Mouse (Mus musculus) ES-E14 (cell line): ENCODE results near the gene Mtss1l.

Source experiments
- CHD2 ChIP-seq: IDR thresholded peaks from 2 replicates; pipeline ENCODE4 v1.6.1; 2014; ENCODE audit warnings: mild to moderate bottlenecking, low read depth, low read length, inconsistent platforms
- HCFC1 ChIP-seq: IDR thresholded peaks from 2 replicates; pipeline ENCODE4 v1.6.1; 2012; ENCODE audit warnings: low read length, inconsistent platforms, borderline replicate concordance; ENCODE audit not compliant: insufficient read depth
- MAFK ChIP-seq: IDR thresholded peaks from 2 replicates; pipeline ENCODE4 v1.6.1; 2014; ENCODE audit warnings: mild to moderate bottlenecking, low read depth, low read length, inconsistent platforms; ENCODE audit not compliant: insufficient read depth
- ZC3H11A ChIP-seq: IDR thresholded peaks from 2 replicates; pipeline ENCODE4 v1.6.1; 2012; ENCODE audit warnings: low read depth, mild to moderate bottlenecking, inconsistent platforms, low read length, borderline replicate concordance
- ZNF384 ChIP-seq: IDR thresholded peaks from 2 replicates; pipeline ENCODE4 v1.6.1; 2012; ENCODE audit warnings: low read depth, low read length, inconsistent platforms

- no peak for TF ChIP-seq HCFC1
- TF ChIP-seq CHD2, result no peak
- TF ChIP-seq MAFK, result no peak
- TF ChIP-seq ZC3H11A, result no peak
- no peak for TF ChIP-seq ZNF384
These were observed 4.0 kb downstream of the Mtss1l start for GRCm38 (mm10) chr8:110725084-110725838.
